Mouse (Mus musculus) spleen, adult 2 months (tissue): ENCODE data around the gene Pbrm1. TPM values are rescaled to one million over a fixed set of nuclear protein-coding genes. Genes with fewer than 3 reads are reported as not detected.

Source experiments
- DNase-seq, 2 experiments: peaks; one replicate each; pipeline versions ENCODE4 v3.0.0 to v3.0.0-alpha.2; 2012 to 2021; ENCODE audit warnings: low spot score in 2 of 2, low read depth in 1 of 2
- H3K27ac ChIP-seq: fragments of 200-500 bp; 2 replicates; pipeline ENCODE4 v1.5.1; 2012; ENCODE audit warnings: low read length, inconsistent platforms; ENCODE audit not compliant: insufficient read depth
- H3K27me3 ChIP-seq: fragments of 200-500 bp; 2 replicates; pipeline ENCODE4 v1.6.1; 2012; ENCODE audit warnings: mild to moderate bottlenecking, moderate library complexity, low read length, inconsistent platforms; ENCODE audit not compliant: control insufficient read depth, insufficient read depth
- H3K36me3 ChIP-seq: fragments of 200-500 bp; 2 replicates; pipeline ENCODE4 v1.6.1; 2012; ENCODE audit warnings: mild to moderate bottlenecking, low read length, inconsistent platforms; ENCODE audit not compliant: control insufficient read depth, insufficient read depth
- H3K4me1 ChIP-seq: fragments of 200-500 bp; 2 replicates; pipeline ENCODE4 v1.6.1; 2011; ENCODE audit warnings: inconsistent platforms; ENCODE audit not compliant: control insufficient read depth, insufficient read depth, insufficient read length
- H3K4me3 ChIP-seq: fragments of 200-500 bp; 2 replicates; pipeline ENCODE4 v1.5.1; 2011; ENCODE audit warnings: mild to moderate bottlenecking, inconsistent platforms; ENCODE audit not compliant: insufficient read depth, insufficient read length; ENCODE audit errors: extremely low read depth
- CTCF ChIP-seq: fragments of 200-500 bp; IDR thresholded peaks from 2 replicates; pipeline ENCODE4 v1.5.1; 2011; ENCODE audit warnings: mild to moderate bottlenecking, inconsistent platforms; ENCODE audit not compliant: insufficient read depth, insufficient read length, insufficient replicate concordance; ENCODE audit errors: extremely low read depth
- POLR2A ChIP-seq: fragments of 200-500 bp; IDR thresholded peaks from 2 replicates; pipeline ENCODE4 v1.6.1; 2011; ENCODE audit warnings: low read depth, low read length, inconsistent platforms
- WGBS: fragments of 180-500 bp; shearing (Covaris S2); methylation state at CpG from one replicate; pipeline ENCODE4 v1.1.7; 2018; 5-methylcytosine and 5-hydroxymethylcytosine counted together
- polyA plus RNA-seq: library from polyadenylated mRNA; depleted of rRNA; stranded (reverse); fragments of >200 nt; gene quantifications from 2 replicates; pipeline ENCODE4 v1.2.3, GENCODE M21; 2012; rRNA removed

Pbrm1 gene
- polyA plus RNA-seq: 9.2 and 14.4 TPM in 2 replicates

GRCm38 (mm10) chr14:31018860-31019291, at the start of gene Pbrm1, which contains the start of gene Gnl3:
Gene Pbrm1, plus strand, starts transcription at chr14:31019138.
Gene Gnl3, minus strand, starts transcription at chr14:31019152.
- no peak for TF ChIP-seq CTCF
- peak; percentile 59; the same call in 1 of the 2 replicates for TF ChIP-seq POLR2A
- Histone ChIP-seq H3K4me3 (peak within 1 kb of the TSS; percentile 99), H3K4me1 (peaks cover 2% of the 10 kb centered on the region), H3K36me3 (peaks cover 24% of the 10 kb centered on the region), H3K27me3 (no peaks in the 10 kb centered on the region), H3K27ac (peak within 1 kb of the TSS; percentile 87)
- WGBS: under 1% methylated on average over 45 of the region's 53 CpGs
- DNase-seq: peak; percentile 91 to 95

GRCm38 (mm10) chr14:30974204-30974603, 44.7 kb upstream of the Pbrm1 start:
- Histone ChIP-seq H3K27me3 (no peaks in the 10 kb centered on the region), H3K4me3 (no peak overlapping the region), H3K36me3 (0 out of 2 replicates have a peak, but pooled peaks cover 3% of the 10 kb centered on the region), H3K27ac (no peak overlapping the region), H3K4me1 (no peaks in the 10 kb centered on the region)
- TF ChIP-seq POLR2A: no peak
- no peak for DNase-seq
- 83% methylated on average over 6 of the region's 6 CpGs for WGBS

GRCm38 (mm10) chr14:30976222-30976621, 42.7 kb upstream of the Pbrm1 start:
- no peak for DNase-seq
- Histone ChIP-seq H3K27ac (no peak overlapping the region), H3K4me3 (no peak overlapping the region), H3K36me3 (0 out of 2 replicates have a peak, but pooled peaks cover 3% of the 10 kb centered on the region), H3K4me1 (no peaks in the 10 kb centered on the region), H3K27me3 (no peaks in the 10 kb centered on the region)
- WGBS: 92% methylated on average over 3 of the region's 3 CpGs
- TF ChIP-seq CTCF (no peak), POLR2A (no peak)

- H3K36me3 ChIP-seq: 0 out of 2 replicates have a peak, but pooled peaks cover 1% of the 10 kb centered on the region
- peaks cover 2% of the 10 kb centered on the region; the same call in 1 of the 2 replicates for H3K4me1 ChIP-seq
- no peak overlapping the region for H3K27ac ChIP-seq
- H3K27me3 ChIP-seq: no peaks in the 10 kb centered on the region
- TF ChIP-seq CTCF (no peak), POLR2A (no peak)
- H3K4me3 ChIP-seq: no peak overlapping the region
- DNase-seq: no peak
These were observed 22.5 kb upstream of the Pbrm1 start for GRCm38 (mm10) chr14:30996417-30996816.

- H3K27ac ChIP-seq: no peak overlapping the region
- DNase-seq: no peak
- no peak overlapping the region for H3K4me3 ChIP-seq
- 52% methylated on average over 10 of the region's 10 CpGs for WGBS
- no peaks in the 10 kb centered on the region for H3K27me3 ChIP-seq
- peaks cover 2% of the 10 kb centered on the region; the same call in 1 of the 2 replicates for H3K4me1 ChIP-seq
- 0 out of 2 replicates have a peak, but pooled peaks cover 1% of the 10 kb centered on the region for H3K36me3 ChIP-seq
- TF ChIP-seq POLR2A (no peak), CTCF (no peak)
These were observed 18.6 kb upstream of the Pbrm1 start for GRCm38 (mm10) chr14:31000356-31000755.

GRCm38 (mm10) chr14:31000816-31001306, 18.1 kb upstream of the Pbrm1 start:
- no peak for TF ChIP-seq CTCF
- TF ChIP-seq POLR2A: no peak; the same call in 1 of the 2 replicates
- Histone ChIP-seq H3K27ac (peak overlapping the region; percentile 61), H3K36me3 (0 out of 2 replicates have a peak, but pooled peaks cover 1% of the 10 kb centered on the region), H3K27me3 (no peaks in the 10 kb centered on the region), H3K4me3 (peak overlapping the region; percentile 93), H3K4me1 (peaks cover 2% of the 10 kb centered on the region; the same call in 1 of the 2 replicates)
- WGBS: under 1% methylated on average over 21 of the region's 21 CpGs
- DNase-seq: no peak
